Mouse (Mus musculus): ENCODE results near the gene Mettl18.
"Not testable (repeated sequence)": the region's sequence is repeated elsewhere in the genome, so short reads cannot be mapped to it uniquely, and the experiment has no call there.

Mettl18 gene

DNA sequence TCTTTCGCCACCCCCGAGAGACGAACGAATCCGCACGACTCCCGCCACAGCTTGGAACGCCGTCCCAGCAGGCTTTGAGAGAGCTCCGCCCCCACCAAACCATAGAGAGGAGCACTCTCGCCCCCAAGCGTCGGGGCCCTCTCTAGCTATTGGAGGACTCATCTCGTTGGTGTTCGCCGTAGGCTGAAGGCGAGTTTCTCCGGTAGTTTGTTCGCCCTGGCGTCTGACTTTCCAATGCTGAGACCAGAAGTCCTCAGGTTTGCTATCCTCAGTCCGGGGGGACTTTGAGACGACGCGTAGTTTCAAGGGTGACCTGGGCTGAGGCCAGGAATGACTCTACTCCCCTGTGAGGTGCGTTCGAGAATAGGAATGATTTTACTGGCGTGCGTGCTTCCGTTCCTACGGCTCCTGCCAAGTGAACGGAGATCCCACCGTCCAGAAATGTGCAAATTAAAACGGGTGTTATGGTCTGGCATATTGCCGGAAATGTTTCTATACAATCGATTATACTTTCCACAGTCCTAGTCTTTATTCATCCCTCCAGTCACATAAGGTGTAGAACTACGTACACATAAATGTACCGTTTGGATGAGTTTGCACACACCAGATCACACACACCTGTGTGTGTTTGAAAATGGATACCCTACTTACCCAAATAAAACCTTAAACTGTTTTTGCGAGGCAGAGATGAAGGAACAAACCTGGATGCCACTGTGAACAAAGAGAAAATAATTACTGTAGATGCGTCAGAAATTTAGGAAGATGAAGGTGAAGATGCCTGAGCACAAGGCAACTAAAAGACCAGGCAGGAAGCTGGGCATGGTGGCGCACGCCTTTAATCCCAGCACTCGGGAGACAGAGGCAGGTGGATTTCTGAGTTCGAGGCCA, at the start of gene Mettl18, which contains the start of gene BC055324:
TSS of gene Mettl18 (plus strand) at position 169 of the 888 bp plus-strand sequence.
TSS of gene BC055324 (minus strand) at position 76 of the 888 bp plus-strand sequence.
- peak; percentile 92 to 93 for DNase-seq

GRCm38 (mm10) chr1:163953396-163953795, 41.3 kb upstream of the Mettl18 start:
- peak; percentile 38 to 70 for DNase-seq

- no peak for DNase-seq
Observed at GRCm38 (mm10) chr1:163958036-163958435, 36.7 kb upstream of the Mettl18 start.

- no peak for DNase-seq
Observed at GRCm38 (mm10) chr1:163964008-163964689, 30.5 kb upstream of the Mettl18 start.

DNA sequence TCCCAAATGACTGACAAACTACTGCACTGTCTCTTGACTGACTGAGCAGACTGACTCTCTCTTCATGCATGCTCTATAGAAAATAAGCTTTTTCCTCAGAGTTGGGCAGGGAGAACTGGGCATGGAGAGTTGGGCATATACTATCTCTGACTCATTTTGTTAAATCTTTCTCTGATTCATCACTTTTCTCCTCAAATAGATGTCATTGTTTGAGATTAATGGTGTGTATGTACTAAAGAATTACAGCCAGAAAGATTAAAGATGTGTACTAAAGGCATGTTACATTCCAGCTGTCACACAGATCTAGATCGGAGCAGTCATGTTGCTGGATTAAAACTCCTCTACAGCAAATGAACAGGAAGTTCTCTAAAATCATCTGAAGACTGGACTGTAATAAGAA, 20.2 kb upstream of the Mettl18 start:
- no peak for DNase-seq

- no peak for DNase-seq
Observed at GRCm38 (mm10) chr1:163975088-163975487, 19.6 kb upstream of the Mettl18 start.

DNA sequence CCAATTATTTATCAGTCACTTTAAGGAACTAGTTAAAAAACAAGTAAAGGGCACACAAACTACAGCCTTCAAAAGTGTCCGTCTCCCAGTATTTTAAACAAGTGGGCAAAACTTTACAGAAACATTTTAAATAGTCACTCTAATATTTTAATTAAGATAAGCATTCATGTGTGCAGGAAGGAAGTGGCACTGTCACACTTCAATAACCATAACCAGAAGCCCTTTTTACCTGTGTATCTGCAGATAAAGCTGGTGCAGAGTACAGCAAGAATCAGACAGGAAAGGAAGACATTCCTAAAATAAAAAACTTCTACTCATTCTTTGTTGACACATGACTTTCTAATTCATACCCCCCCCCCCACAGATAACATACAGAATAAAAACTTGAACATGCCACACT, 18.2 kb upstream of the Mettl18 start:
- no peak for DNase-seq

GRCm38 (mm10) chr1:163992371-163992770, 2.3 kb upstream of the Mettl18 start:
- no peak for DNase-seq

- no peak for DNase-seq
Observed at GRCm38 (mm10) chr1:163994173-163994720, 442 bp upstream of the Mettl18 start.

DNA sequence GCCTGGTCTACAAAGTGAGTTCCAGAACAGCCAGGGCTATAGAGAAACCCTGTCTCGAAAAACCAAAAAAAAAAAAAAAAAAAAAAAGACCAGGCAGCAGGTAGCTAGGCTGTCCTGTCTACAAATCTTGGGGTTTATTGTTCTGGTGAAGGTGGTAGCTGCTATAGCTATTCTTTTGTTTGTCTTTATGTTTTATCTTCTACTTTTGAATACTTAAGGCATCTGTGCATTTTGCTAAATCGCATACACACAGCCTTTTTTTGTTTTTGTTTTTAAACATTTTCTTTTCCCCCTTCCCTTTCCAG, 872 bp downstream of the Mettl18 start:
- DNase-seq = no peak

GRCm38 (mm10) chr1:164001831-164002452, 7.3 kb downstream of the Mettl18 start:
- DNase-seq = no peak

GRCm38 (mm10) chr1:164004311-164004710, 9.6 kb downstream of the Mettl18 start:
- no peak for DNase-seq

DNA sequence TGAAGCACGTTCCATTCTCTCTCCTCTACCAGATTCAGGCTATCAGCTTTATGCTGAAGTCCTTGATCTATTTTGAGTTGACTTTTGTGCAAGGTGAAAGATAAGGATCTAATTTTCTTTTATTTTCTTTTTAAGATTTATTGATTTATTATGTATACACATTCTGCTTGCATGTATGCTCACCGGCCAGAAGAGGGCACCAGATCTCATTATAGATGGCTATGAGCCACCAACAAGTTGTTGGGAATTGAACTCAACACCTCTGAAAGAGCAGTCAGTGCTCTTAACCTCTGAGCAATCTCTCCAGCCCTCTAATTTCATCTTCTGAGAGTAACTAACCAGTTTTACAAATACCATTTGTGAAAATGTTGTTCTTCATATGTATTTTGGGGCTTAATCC, 14.5 kb downstream of the Mettl18 start:
- DNase-seq = peak; percentile 40 to 43

- DNase-seq = no peak
Observed at GRCm38 (mm10) chr1:164014616-164015015, 19.9 kb downstream of the Mettl18 start.

- no peak for DNase-seq
Observed at GRCm38 (mm10) chr1:164018221-164018896, 23.7 kb downstream of the Mettl18 start.

DNA sequence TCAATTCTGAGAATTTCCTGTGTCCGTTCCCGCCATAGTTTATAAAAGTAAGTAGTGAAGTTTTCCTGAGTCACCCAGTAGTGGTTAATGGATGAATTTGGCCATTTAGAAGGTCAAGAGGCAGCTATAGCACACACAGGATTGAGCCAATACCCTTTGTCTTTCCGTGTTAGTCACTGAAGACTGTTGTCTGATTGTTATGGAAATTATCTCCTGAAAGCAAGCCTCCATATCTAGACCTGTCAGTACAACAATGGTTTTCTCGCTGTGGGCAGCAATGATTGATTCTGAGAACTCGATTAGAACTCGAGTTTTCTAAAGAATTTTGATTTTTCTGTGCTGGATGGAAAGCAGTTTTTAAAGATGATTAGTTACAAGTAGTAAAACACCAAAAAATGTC, 25.1 kb downstream of the Mettl18 start:
- no peak for DNase-seq

GRCm38 (mm10) chr1:164020746-164021145, 26.1 kb downstream of the Mettl18 start:
- DNase-seq = not testable (repeated sequence)

DNA sequence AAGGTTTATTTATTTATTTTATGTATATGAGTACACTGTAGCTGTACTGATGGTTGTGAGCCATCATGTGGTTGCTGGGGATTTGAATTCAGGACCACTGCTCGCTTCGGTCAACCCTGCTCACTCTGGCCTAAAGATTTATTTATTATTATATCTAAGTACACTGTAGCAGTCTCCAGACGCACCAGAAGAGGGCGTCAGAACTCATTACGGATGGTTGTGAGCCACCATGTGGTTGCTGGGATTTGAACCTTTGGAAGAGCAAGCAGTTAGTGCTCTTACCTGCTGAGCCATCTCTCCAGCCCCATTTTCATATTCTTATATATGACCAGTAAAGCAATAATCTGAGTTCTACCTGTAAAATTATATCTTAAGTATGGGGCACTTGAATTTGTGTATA, 27.4 kb downstream of the Mettl18 start:
- not testable (repeated sequence) for DNase-seq

- DNase-seq = no peak
Observed at GRCm38 (mm10) chr1:164025685-164026084, 31.0 kb downstream of the Mettl18 start.

DNA sequence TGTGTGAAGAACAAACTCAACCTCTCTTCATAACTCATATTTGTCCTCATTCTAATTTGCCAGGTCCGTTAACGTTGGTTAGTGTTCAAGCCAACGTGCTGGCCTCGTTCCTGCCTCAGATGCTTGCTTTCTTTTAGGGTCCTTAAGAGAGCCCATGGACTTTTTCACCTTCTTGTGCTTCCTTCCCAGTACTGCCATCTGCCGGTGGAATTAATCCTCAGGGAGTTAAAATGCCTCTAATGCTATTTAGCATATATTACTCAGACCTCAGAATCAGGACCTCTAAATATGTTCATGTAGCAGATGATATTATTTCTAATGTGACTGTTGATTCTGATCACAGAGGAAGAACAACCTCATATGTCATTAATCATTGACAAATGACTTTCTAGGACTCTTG, 32.7 kb downstream of the Mettl18 start:
- DNase-seq = peak in 1 of 2 experiments; percentile 62

DNA sequence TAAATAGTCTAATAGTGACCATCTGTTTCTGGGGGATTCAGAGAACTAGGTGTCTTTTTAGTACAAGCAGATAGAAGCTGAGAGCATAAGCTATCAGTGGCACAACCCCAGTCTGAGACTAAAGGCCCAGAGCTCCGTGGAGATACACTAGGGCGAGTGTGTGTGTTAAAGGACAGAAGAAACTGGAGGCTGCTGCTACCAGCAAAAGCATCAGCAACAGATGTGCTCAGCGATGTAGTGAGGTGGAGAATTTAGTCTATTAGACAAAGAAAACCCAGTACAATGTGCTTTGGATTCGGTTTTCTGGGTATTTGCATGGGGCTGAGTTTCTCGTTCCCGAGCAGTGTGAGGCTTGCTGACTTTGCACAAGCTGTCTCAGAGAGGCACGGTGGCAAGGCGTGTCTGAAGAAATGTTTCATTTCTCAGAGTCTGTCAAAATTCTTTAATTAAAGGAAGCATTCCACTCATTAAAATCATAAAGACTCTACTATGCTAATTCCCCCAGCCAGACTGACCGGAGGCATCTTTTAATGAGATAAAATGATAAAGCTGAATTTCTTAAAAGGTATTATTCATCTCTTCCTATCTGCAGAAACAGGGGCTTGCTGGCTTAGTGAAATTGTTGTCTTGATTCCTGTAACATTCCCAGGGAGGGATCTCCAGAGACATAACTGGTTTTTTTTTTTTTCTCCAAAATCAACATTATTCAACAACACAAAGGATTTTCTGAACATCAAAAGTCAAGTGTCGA, 45.9 kb downstream of the Mettl18 start:
- DNase-seq = no peak

- peak; percentile 57 to 74 for DNase-seq
Observed at GRCm38 (mm10) chr1:164043549-164043948, 48.9 kb downstream of the Mettl18 start.

Measured in kidney, postnatal 25 days (tissue).